Mouse (Mus musculus) forelimb bud, embryonic 11.5 days (tissue): ENCODE results near the gene BC024978.
A peak's percentile ranks its signal among the peaks of the same experiment; 100 is the strongest.

Experiments
- DNase-seq: peaks from one replicate; pipeline ENCODE4 v3.0.0-alpha.2; 2012; ENCODE audit warnings: low read depth, low spot score

Gene BC024978

GRCm38 (mm10) chr7:27177942-27178323, 17.6 kb upstream of the BC024978 start:
- DNase-seq = no peak

DNA sequence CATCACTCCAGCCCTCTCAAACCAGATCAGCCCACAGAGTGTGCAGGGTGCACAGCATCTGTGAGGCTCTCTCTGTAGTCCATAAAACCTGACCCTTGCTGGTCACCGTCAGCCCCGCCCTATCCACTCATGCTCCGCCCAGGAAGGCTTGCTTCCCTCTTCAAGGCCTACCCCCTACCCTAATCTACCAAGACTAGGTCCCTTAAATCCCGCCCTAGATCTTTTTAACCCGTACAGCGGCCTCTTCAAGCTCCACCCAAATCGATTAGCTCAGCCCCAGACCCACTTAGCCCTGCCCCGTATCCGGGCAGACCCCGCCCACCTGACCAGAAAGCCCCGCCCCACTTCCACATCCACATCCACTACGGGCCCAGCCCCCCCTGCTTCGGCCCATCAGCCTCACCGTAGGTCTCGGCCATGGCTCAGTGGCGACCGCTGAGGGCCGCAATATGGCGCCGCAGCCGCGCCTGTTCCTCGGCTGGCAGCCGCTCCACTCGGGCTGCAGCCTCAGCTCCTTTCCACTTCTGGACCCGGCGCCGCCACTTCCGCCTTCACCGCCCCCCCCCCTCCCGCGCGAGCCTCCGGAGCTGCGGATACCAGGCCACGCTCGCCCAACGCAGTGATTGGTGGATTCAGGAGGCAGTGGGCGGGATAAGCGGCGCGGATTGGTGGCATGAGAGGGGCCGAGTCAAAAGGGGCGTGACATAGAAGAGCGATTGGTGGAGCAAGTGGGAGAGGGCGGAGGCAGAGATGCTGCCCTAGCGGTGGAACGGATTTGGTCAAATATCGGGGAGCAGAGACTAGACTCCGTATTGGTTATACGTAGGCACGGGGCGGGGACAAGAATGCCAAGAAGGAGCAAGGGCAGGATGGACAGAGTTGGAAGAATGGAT, 17.0 kb upstream of the BC024978 start, which contains the start of gene Rab4b:
Rab4b (minus strand) TSS at position 573 of the 893 bp plus-strand sequence.
- DNase-seq = peak; percentile 99

DNA sequence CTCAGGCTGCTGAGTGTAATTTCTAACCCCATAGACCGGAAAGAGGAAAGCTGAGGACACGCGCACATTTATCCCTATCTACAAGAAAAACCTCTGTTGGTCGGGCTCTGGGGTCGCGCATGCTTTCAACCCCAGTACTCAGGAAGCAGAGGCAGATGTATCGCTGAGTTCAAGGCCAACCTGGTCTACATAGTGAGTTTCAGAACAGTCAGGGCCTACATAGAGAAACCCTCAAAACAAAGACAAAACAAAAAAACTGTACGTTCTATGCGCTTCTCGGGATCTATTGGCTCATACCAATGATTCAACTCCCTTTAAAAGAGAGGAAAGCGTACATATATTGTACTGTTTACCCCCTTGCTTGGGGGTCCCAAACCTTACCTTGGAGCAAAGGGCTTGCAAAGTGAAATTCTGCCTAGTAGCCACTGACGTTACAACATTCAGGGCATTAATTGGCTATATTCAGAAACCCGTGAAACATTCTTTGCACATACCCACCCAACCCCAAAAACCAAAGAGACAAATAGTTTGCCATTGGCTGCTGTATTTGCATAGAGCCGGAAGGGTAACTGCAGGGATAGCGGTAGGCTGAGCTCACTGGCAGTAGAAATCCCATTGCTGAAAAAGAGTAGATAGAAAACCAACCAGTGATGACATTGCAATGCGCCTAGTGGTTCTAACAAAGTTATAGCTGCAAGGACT, 16.2 kb upstream of the BC024978 start:
- DNase-seq = no peak

- DNase-seq = no peak
Measured at GRCm38 (mm10) chr7:27180036-27180435, 15.5 kb upstream of the BC024978 start.

GRCm38 (mm10) chr7:27180837-27181695, 14.5 kb upstream of the BC024978 start, which contains the start of the genes Gm21983 and Mia:
Gene Gm21983 (minus strand): TSS chr7:27181086.
Gene Mia (minus strand): TSS chr7:27181157.
- DNase-seq = no peak

- DNase-seq = no peak
Measured at GRCm38 (mm10) chr7:27182498-27182897, 13.1 kb upstream of the BC024978 start.

DNA sequence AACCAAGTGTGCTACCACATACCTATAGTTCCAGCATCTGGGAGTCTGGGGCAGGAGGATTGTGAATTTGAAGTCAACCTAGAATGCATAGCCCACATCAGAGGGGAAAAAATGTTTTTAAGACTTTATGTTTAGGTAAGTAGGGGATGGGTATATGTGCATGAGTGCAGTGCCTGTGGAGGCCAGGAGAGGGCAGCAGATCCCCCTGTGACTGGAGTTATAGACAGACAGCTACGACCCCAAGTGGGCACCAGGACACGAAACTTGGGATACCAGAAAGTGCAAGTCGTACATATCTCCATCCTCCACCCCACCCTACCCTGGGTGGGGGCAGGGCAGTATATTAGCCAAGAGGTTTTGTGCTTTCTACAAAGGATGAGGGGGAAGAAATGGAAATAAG, 10.6 kb upstream of the BC024978 start:
- DNase-seq = peak; percentile 35

- DNase-seq = no peak
Measured at GRCm38 (mm10) chr7:27185986-27186385, 9.6 kb upstream of the BC024978 start.

- no peak for DNase-seq
Measured at GRCm38 (mm10) chr7:27189271-27189931, 6.2 kb upstream of the BC024978 start.

DNA sequence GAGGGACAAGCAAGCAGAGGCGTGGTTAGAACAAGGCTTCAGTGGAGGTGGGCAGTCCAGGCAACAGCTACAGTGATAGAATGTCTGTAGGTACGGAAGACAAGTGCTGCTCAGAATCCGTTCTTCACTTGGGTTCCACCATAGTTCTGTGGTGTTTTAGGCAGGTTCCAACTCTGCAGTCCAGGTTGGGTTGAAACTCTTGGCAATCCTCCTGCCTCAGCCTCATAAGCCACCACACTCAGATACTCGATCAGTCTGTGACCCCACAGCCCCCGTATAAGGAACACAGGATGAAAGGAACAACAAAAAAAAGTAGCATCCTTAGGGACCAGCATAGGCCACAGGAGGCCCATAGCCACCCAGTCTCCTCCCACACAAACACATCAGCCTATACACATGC, 3.1 kb upstream of the BC024978 start:
- no peak for DNase-seq

- DNase-seq = no peak
Measured at GRCm38 (mm10) chr7:27193731-27194130, 1.9 kb upstream of the BC024978 start.

DNA sequence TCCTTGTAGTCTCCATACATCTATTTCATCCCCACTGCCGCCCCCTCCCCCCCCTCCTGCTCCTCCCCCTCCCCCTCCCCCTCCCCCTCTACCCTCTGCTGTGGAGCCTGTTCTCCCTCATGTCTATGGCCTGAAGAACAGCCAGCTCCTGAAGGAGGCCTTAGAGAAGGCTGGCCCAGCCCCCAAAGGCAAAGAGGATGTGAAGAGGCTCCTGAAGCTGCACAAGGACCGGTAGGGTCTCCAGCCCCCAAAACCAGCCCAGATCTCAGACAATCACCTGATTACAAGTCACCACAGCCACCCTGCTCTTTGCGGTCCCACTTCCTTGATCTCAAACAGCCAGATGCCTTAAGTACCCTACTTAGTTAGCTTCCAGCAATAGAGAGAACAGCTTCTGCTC, 1.6 kb downstream of the BC024978 start:
- DNase-seq = no peak

GRCm38 (mm10) chr7:27197634-27198033, 2.1 kb downstream of the BC024978 start:
- no peak for DNase-seq

DNA sequence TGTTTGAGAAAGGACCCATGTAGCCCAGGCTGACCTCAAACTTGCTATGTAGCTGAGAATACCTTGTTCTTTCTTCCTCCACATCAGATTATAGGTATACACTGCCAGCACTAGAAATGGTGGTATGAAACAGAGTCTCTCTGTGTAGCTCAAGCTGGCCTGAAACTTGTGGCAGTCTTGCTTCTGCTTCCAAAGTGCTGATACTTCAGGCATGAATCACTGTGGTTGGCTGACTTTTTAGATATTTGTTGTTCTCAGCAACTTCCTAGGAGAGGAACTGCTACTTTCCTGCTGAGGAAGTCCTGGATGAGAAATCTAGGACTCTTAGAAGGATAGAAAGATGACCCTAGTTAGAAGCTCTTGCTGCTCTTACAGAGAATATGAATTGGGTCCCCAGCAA, 2.8 kb downstream of the BC024978 start:
- no peak for DNase-seq

DNA sequence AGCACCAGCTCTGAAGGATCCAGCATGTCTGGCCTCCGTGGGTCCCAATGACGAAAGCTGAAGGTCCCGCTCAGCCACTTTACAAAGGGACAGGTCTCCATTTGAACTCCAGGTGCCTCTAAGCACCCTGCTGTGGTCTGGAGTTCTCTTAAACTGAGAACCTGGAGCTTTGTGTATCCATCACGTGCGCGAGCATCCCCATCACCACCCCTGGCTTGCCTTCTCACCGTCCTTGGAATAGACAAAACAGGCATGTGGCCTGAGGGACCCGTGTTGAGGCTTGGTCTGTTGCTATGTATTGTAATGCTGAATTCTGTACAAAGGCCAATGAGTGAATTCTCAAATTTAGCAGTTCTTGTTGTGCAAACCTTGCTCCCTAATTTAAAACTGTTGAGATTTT, 3.2 kb downstream of the BC024978 start:
- no peak for DNase-seq

- DNase-seq = no peak
Measured at GRCm38 (mm10) chr7:27203730-27204449, 8.3 kb downstream of the BC024978 start.

- no peak for DNase-seq
Measured at GRCm38 (mm10) chr7:27212626-27213025, 17.0 kb downstream of the BC024978 start.

DNA sequence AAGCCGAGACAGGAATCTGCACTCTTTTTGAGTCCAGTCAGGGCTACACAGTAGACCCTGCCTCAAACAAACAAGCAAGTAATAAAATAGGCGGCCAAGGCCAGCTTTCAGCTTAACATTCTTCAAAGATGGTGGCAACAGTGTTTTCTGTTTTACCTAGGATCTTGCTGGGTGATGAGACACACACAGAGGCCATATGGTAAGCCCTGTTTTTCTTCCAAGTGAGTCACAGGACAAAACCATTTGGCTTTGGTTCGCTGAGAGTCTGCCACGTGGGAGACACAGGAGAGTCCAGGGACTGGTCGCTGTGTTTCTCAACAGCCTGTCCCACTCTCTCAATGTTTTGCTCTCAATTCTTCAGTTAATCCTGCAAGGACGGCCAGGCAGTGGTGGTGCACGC, 23.0 kb downstream of the BC024978 start:
- no peak for DNase-seq

DNA sequence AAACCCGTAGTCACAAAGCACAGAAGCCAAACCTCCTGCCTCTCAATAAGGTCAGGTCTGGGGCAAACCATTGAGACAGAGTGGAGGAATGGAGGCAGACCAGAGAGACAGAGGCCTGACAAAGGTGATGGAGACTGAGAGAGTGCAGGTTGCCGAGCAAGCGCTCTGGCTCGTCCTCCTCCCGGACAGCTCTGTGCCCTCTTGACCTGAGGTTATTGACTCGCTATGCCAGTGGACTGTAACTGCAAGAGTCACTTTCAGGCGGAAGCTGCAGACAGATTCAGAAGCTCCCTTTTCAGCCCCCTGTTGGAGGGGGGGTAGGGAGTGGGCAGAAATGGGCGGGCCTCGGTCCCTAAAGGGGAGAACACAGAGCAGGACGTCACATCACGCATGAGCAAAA, 24.4 kb downstream of the BC024978 start:
- no peak for DNase-seq

DNA sequence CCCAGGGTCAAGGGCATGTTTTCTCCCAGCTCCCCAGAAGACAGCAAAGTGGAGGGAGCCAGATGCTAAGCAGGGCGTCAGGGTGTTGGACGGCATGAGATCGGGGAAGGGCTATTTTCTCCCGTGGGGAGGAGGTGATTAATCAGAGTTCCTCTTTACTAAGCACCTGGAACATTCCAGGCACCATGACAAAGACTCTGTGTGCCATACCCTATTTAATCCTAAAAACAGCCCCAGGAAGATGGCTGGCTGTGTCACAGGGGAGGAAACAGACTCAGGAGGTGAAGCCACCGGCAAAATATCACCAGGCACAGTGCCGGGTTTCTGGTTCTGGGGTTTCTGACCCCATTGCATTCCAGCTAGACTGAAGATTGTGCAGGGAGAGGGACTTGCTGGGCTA, 26.4 kb downstream of the BC024978 start:
- no peak for DNase-seq

- DNase-seq = no peak
Measured at GRCm38 (mm10) chr7:27222538-27222937, 27.0 kb downstream of the BC024978 start.
